Mouse (Mus musculus) thymus, adult 2 months (tissue): ENCODE data around the gene Nudcd3.

Experiments used
- CTCF ChIP-seq: fragments of 200-500 bp; IDR thresholded peaks from 2 replicates; pipeline ENCODE4 v1.5.1; 2012; ENCODE audit warnings: mild to moderate bottlenecking, control low read depth, low read length, moderate library complexity, borderline replicate concordance; ENCODE audit not compliant: control insufficient read depth, poor library complexity, insufficient read depth; ENCODE audit errors: extremely low read depth
- POLR2A ChIP-seq: fragments of 200-500 bp; IDR thresholded peaks from 2 replicates; pipeline ENCODE4 v1.6.1; 2012; ENCODE audit warnings: mild to moderate bottlenecking, low read length, control low read depth, moderate library complexity; ENCODE audit not compliant: control insufficient read depth, poor library complexity, insufficient read depth; ENCODE audit errors: extremely low read depth

GRCm38 (mm10) chr11:6178673-6179166 is 21.5 kb downstream of the Nudcd3 start:
- TF ChIP-seq CTCF, result no peak
- no peak for TF ChIP-seq POLR2A
